Mouse (Mus musculus) forebrain, embryonic 11.5 days (tissue): ENCODE data around the gene C87436. TPM values are rescaled to one million over a fixed set of nuclear protein-coding genes. Genes with fewer than 3 reads are reported as not detected.

Experiments used
- ATAC-seq: fragments of 200-750 bp; cut with Nextera tagmentation; replicated peaks from 2 replicates; pipeline ENCODE4 v1.8.0; 2017; ENCODE audit warnings: moderate TSS enrichment; ENCODE audit not compliant: low FRiP score
- DNase-seq: peaks from one replicate; pipeline ENCODE4 v3.0.0-alpha.2; 2017; ENCODE audit warnings: low spot score
- H3K27ac ChIP-seq: fragments of 300-500 bp; sonication (generic); 2 replicates; pipeline ENCODE4 v1.5.1; 2014; ENCODE audit warnings: low read depth, low read length
- H3K27me3 ChIP-seq: fragments of 300-500 bp; sonication (generic); 2 replicates; pipeline ENCODE4 v1.6.1; 2014; ENCODE audit warnings: mild to moderate bottlenecking, low read length, mixed read lengths; ENCODE audit not compliant: control insufficient read depth, insufficient read depth
- H3K36me3 ChIP-seq: fragments of 300-500 bp; sonication (generic); 2 replicates; pipeline ENCODE4 v1.6.1; 2014; ENCODE audit warnings: mild to moderate bottlenecking, low read length, moderate library complexity, mixed read lengths; ENCODE audit not compliant: control insufficient read depth, insufficient read depth
- H3K4me1 ChIP-seq: fragments of 300-500 bp; sonication (generic); replicated peaks from 2 replicates; pipeline ENCODE4 v1.6.1; 2014; ENCODE audit warnings: low read length, mixed read lengths; ENCODE audit not compliant: control insufficient read depth, insufficient read depth
- H3K4me2 ChIP-seq: fragments of 300-500 bp; sonication (generic); 2 replicates; pipeline ENCODE4 v1.6.1; 2014; ENCODE audit warnings: low read depth, mild to moderate bottlenecking, low read length, moderate library complexity, mixed read lengths; ENCODE audit not compliant: severe bottlenecking
- H3K4me3 ChIP-seq: fragments of 300-500 bp; sonication (generic); 2 replicates; pipeline ENCODE4 v1.5.1; 2014; ENCODE audit warnings: low read depth, low read length
- H3K9ac ChIP-seq: fragments of 300-500 bp; sonication (generic); 2 replicates; pipeline ENCODE4 v1.6.1; 2014; ENCODE audit warnings: low read length
- H3K9me3 ChIP-seq: fragments of 300-500 bp; sonication (generic); 2 replicates; pipeline ENCODE4 v1.6.1; 2016; ENCODE audit warnings: low read length, mixed read lengths; ENCODE audit not compliant: control insufficient read depth
- WGBS: fragments of 180-500 bp; shearing (Covaris S2); extraction: QIAGEN DNeasy Blood & Tissue Kit; methylation state at CpG from one replicate; pipeline ENCODE4 v1.1.7; 2014; 5-methylcytosine and 5-hydroxymethylcytosine counted together
- polyA plus RNA-seq: library from polyadenylated mRNA; unstranded; fragments of >200 nt; fragmentation: Nextera tagmentation; extraction: Ambion mirVana; gene quantifications from 2 replicates; pipeline ENCODE4 v1.2.1, GENCODE M21; 2014

The C87436 gene
- polyA plus RNA-seq, result 28.1 and 28.6 TPM in 2 replicates

- under 1% methylated on average over 59 of the region's 59 CpGs for whole genome bisulfite sequencing
- Histone ChIP-seq H3K36me3 (no peaks in the 10 kb centered on the region; the same call in 1 of the 2 replicates), H3K9ac (peak within 1 kb of the TSS; percentile 86), H3K27ac (peak within 1 kb of the TSS; percentile 83), H3K9me3 (no peaks in the 10 kb centered on the region), H3K27me3 (no peaks in the 10 kb centered on the region), H3K4me2 (peak within 1 kb of the TSS; percentile 81), H3K4me3 (peak within 1 kb of the TSS; percentile 82), H3K4me1 (peaks cover 2% of the 10 kb centered on the region; the same call in 1 of the 2 replicates)
- peak; percentile 95 for DNase-seq
- ATAC-seq, result peak; percentile 96
These were observed at the start of gene C87436 for GRCm38 (mm10) chr6:86438272-86439118. Gene C87436 (plus strand): TSS chr6:86438374.

- H3K27ac ChIP-seq, result no peak overlapping the region
- no peaks in the 10 kb centered on the region for H3K9me3 ChIP-seq
- peaks cover 23% of the 10 kb centered on the region for H3K36me3 ChIP-seq
- DNase-seq (no peak), ATAC-seq (no peak)
- no peak overlapping the region for H3K4me2 ChIP-seq
- WGBS, result 88% methylated on average over 18 of the region's 18 CpGs
- no peak overlapping the region for H3K4me3 ChIP-seq
- no peaks in the 10 kb centered on the region for H3K27me3 ChIP-seq
- H3K9ac ChIP-seq, result no peak overlapping the region
- H3K4me1 ChIP-seq, result no peaks in the 10 kb centered on the region
These were observed 49.7 kb upstream of the C87436 start for GRCm38 (mm10) chr6:86388461-86388860.

- 94% methylated on average over 5 of the region's 5 CpGs for WGBS
- Histone ChIP-seq H3K27me3 (no peaks in the 10 kb centered on the region), H3K9me3 (no peaks in the 10 kb centered on the region), H3K36me3 (peaks cover 26% of the 10 kb centered on the region), H3K4me3 (no peak overlapping the region), H3K4me2 (no peak overlapping the region), H3K4me1 (no peaks in the 10 kb centered on the region), H3K27ac (no peak overlapping the region), H3K9ac (no peak overlapping the region)
- ATAC-seq (no peak), DNase-seq (no peak)
These were observed 46.8 kb upstream of the C87436 start for GRCm38 (mm10) chr6:86391326-86391725.

GRCm38 (mm10) chr6:86393187-86393586 is 45.0 kb upstream of the C87436 start:
- peaks cover 21% of the 10 kb centered on the region; the same call in 1 of the 2 replicates for H3K36me3 ChIP-seq
- H3K4me2 ChIP-seq, result no peak overlapping the region
- DNase-seq, result no peak
- H3K4me1 ChIP-seq, result no peaks in the 10 kb centered on the region
- no peaks in the 10 kb centered on the region for H3K27me3 ChIP-seq
- no peak for ATAC-seq
- no peak overlapping the region for H3K4me3 ChIP-seq
- no peaks in the 10 kb centered on the region for H3K9me3 ChIP-seq
- H3K9ac ChIP-seq, result no peak overlapping the region
- no peak overlapping the region for H3K27ac ChIP-seq
- WGBS, result 100% methylated on average over 1 of the region's 1 CpGs

- H3K4me1 ChIP-seq, result no peaks in the 10 kb centered on the region
- H3K27me3 ChIP-seq, result no peaks in the 10 kb centered on the region
- H3K9me3 ChIP-seq, result no peaks in the 10 kb centered on the region
- no peak overlapping the region for H3K9ac ChIP-seq
- ATAC-seq (no peak), DNase-seq (no peak)
- H3K4me2 ChIP-seq, result no peak overlapping the region
- WGBS, result 94% methylated on average over 17 of the region's 17 CpGs
- H3K36me3 ChIP-seq, result peaks cover 19% of the 10 kb centered on the region; the same call in 1 of the 2 replicates
- no peak overlapping the region for H3K27ac ChIP-seq
- no peak overlapping the region for H3K4me3 ChIP-seq
These were observed 44.0 kb upstream of the C87436 start for GRCm38 (mm10) chr6:86394078-86394720.

GRCm38 (mm10) chr6:86395021-86395420 is 43.2 kb upstream of the C87436 start:
- no peak overlapping the region for H3K9ac ChIP-seq

GRCm38 (mm10) chr6:86395969-86396368 is 42.2 kb upstream of the C87436 start:
- no peaks in the 10 kb centered on the region for H3K4me1 ChIP-seq
- H3K27me3 ChIP-seq, result no peaks in the 10 kb centered on the region
- DNase-seq (no peak), ATAC-seq (no peak)
- no peaks in the 10 kb centered on the region for H3K9me3 ChIP-seq
- H3K36me3 ChIP-seq, result peaks cover 15% of the 10 kb centered on the region; the same call in 1 of the 2 replicates
- 40% methylated on average over 10 of the region's 10 CpGs for WGBS
- peak overlapping the region; percentile 79 for H3K9ac ChIP-seq
- peak overlapping the region; percentile 81; the same call in 1 of the 2 replicates for H3K27ac ChIP-seq
- H3K4me3 ChIP-seq, result peak overlapping the region; percentile 73
- H3K4me2 ChIP-seq, result peak overlapping the region; percentile 79

More at GRCm38 (mm10) chr6:86395021-86395420, 43.2 kb upstream of the C87436 start:
- H3K36me3 ChIP-seq, result peaks cover 17% of the 10 kb centered on the region; the same call in 1 of the 2 replicates
- H3K9me3 ChIP-seq, result no peaks in the 10 kb centered on the region
- peak overlapping the region; percentile 79 for H3K4me2 ChIP-seq
- WGBS, result 87% methylated on average over 9 of the region's 9 CpGs
- H3K4me3 ChIP-seq, result no peak overlapping the region
- H3K4me1 ChIP-seq, result no peaks in the 10 kb centered on the region
- no peaks in the 10 kb centered on the region for H3K27me3 ChIP-seq
- ATAC-seq (no peak), DNase-seq (no peak)
- no peak overlapping the region for H3K27ac ChIP-seq

- ATAC-seq (peak; percentile 95), DNase-seq (peak; percentile 93)
These were observed 41.5 kb upstream of the C87436 start, which contains the start of gene Pcyox1 for GRCm38 (mm10) chr6:86396581-86397256. Gene Pcyox1 (minus strand): TSS chr6:86397154.

More at GRCm38 (mm10) chr6:86396581-86397256, 41.5 kb upstream of the C87436 start, which contains the start of gene Pcyox1:
- H3K36me3 ChIP-seq, result peaks cover 8% of the 10 kb centered on the region; the same call in 1 of the 2 replicates
- no peaks in the 10 kb centered on the region for H3K9me3 ChIP-seq
- no peaks in the 10 kb centered on the region for H3K4me1 ChIP-seq
- H3K27me3 ChIP-seq, result no peaks in the 10 kb centered on the region
- WGBS, result under 1% methylated on average over 51 of the region's 51 CpGs
- H3K27ac ChIP-seq, result peak within 1 kb of the TSS; percentile 81
- peak within 1 kb of the TSS; percentile 79 for H3K9ac ChIP-seq
- H3K4me3 ChIP-seq, result peak within 1 kb of the TSS; percentile 73
- H3K4me2 ChIP-seq, result peak within 1 kb of the TSS; percentile 79
